Mouse (Mus musculus): Measurements from ENCODE around the gene Ctnnd1. TPM values are rescaled to one million over a fixed set of nuclear protein-coding genes. Genes with fewer than 3 reads are reported as not detected.

Ctnnd1 gene
- polyA plus RNA-seq, 1 experiment from 2014 or later, result 35.7 TPM

GRCm38 (mm10) chr2:84638428-84639220 lies 11.9 kb downstream of the Ctnnd1 start:
- Histone ChIP-seq H3K9ac (replicated peaks) (no peak overlapping the region), H3K4me2 (replicated peaks) (no peak overlapping the region), H3K4me1 (peaks cover 52% of the 10 kb centered on the region), H3K36me3 (no peaks in the 10 kb centered on the region), H3K9me3 (no peaks in the 10 kb centered on the region), H3K4me3 (no peak overlapping the region), H3K27me3 (no peaks in the 10 kb centered on the region), H3K27ac (replicated peaks) (0 out of 2 replicates have a peak overlapping the region, but pooled peaks have one; percentile 1)
- 71% methylated on average over 5 of the region's 5 CpGs for whole genome bisulfite sequencing
- no peak for ATAC-seq (replicated peaks)

- Histone ChIP-seq H3K9me3 (no peaks in the 10 kb centered on the region), H3K9ac (replicated peaks) (no peak overlapping the region), H3K36me3 (no peaks in the 10 kb centered on the region), H3K4me3 (no peak overlapping the region), H3K4me1 (peaks cover 50% of the 10 kb centered on the region), H3K27me3 (no peaks in the 10 kb centered on the region), H3K27ac (replicated peaks) (peak overlapping the region; percentile 24; the same call in 1 of the 2 replicates), H3K4me2 (replicated peaks) (no peak overlapping the region)
- WGBS, result 38% methylated on average over 7 of the region's 7 CpGs
- no peak for ATAC-seq (replicated peaks)
These were observed 13.0 kb downstream of the Ctnnd1 start for GRCm38 (mm10) chr2:84637452-84638165.

- Histone ChIP-seq H3K9me3 (no peaks in the 10 kb centered on the region), H3K27me3 (no peaks in the 10 kb centered on the region), H3K4me3 (no peak overlapping the region), H3K9ac (replicated peaks) (no peak overlapping the region), H3K36me3 (no peaks in the 10 kb centered on the region), H3K4me2 (replicated peaks) (0 out of 2 replicates have a peak overlapping the region, but pooled peaks have one; percentile 18), H3K27ac (replicated peaks) (peak overlapping the region; percentile 85), H3K4me1 (peaks cover 50% of the 10 kb centered on the region)
- ATAC-seq (replicated peaks), result no peak
- WGBS, result 39% methylated on average over 8 of the region's 8 CpGs
These were observed 14.3 kb downstream of the Ctnnd1 start for GRCm38 (mm10) chr2:84636231-84636741.

- Histone ChIP-seq H3K27ac (replicated peaks) (peak overlapping the region; percentile 85), H3K36me3 (no peaks in the 10 kb centered on the region), H3K9me3 (no peaks in the 10 kb centered on the region), H3K4me1 (peaks cover 50% of the 10 kb centered on the region), H3K4me3 (no peak overlapping the region), H3K27me3 (no peaks in the 10 kb centered on the region), H3K4me2 (replicated peaks) (peak overlapping the region; percentile 18; the same call in 1 of the 2 replicates), H3K9ac (replicated peaks) (no peak overlapping the region; the same call in 1 of the 2 replicates)
- 0% methylated on average over 2 of the region's 2 CpGs for WGBS
- ATAC-seq (replicated peaks), result peak; percentile 95
These were observed 15.0 kb downstream of the Ctnnd1 start for GRCm38 (mm10) chr2:84635611-84636010.

DNA sequence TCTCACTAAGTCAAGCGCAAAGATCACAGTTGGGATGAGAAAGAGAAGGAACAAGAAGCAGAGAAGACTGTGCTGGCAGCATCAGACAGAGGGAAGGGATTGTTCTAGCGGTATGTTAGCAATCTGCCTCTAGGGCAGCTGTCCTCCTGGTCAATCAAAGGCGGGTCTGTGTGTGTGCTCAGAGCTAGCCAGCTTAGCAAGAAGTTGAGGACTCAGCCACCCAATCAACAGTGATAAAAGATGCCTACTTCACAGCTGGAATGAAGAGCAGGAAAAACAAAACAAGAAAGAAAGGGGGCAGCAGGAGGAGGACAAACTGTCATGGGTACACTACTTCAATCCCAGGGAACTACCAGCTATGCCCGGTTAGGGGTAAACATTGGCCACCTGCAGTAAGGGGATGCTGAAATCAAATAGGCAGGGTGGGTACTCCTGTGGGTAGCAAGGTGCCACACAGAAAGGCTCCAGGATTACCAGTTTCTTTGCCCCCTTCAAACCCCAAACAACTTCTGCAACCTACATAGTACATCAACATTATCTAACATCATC lies 15.6 kb downstream of the Ctnnd1 start:
- 29% methylated on average over 4 of the region's 4 CpGs for WGBS
- no peak overlapping the region for H3K4me3 ChIP-seq
- H3K27me3 ChIP-seq, result no peaks in the 10 kb centered on the region
- H3K9ac ChIP-seq (replicated peaks), result no peak overlapping the region; the same call in 1 of the 2 replicates
- H3K4me1 ChIP-seq, result peaks cover 50% of the 10 kb centered on the region
- H3K36me3 ChIP-seq, result no peaks in the 10 kb centered on the region
- H3K4me2 ChIP-seq (replicated peaks), result no peak overlapping the region
- ATAC-seq (replicated peaks), result peak; percentile 33
- peak overlapping the region; percentile 85 for H3K27ac ChIP-seq (replicated peaks)
- H3K9me3 ChIP-seq, result no peaks in the 10 kb centered on the region

- H3K9me3 ChIP-seq, result no peaks in the 10 kb centered on the region
- H3K27me3 ChIP-seq, result no peaks in the 10 kb centered on the region
- H3K27ac ChIP-seq (replicated peaks), result no peak overlapping the region
- H3K4me3 ChIP-seq, result no peak overlapping the region
- no peak overlapping the region for H3K9ac ChIP-seq (replicated peaks)
- 80% methylated on average over 4 of the region's 4 CpGs for WGBS
- H3K4me2 ChIP-seq (replicated peaks), result no peak overlapping the region
- no peaks in the 10 kb centered on the region for H3K36me3 ChIP-seq
- ATAC-seq (replicated peaks), result no peak
- H3K4me1 ChIP-seq, result peaks cover 50% of the 10 kb centered on the region
These were observed 16.6 kb downstream of the Ctnnd1 start for GRCm38 (mm10) chr2:84634006-84634405.

- ATAC-seq (replicated peaks), result no peak
- H3K4me1 ChIP-seq, result peaks cover 40% of the 10 kb centered on the region
- no peak overlapping the region for H3K4me3 ChIP-seq
- no peaks in the 10 kb centered on the region for H3K9me3 ChIP-seq
- H3K27ac ChIP-seq (replicated peaks), result no peak overlapping the region
- no peak overlapping the region for H3K4me2 ChIP-seq (replicated peaks)
- WGBS, result 20% methylated on average over 3 of the region's 3 CpGs
- no peaks in the 10 kb centered on the region for H3K36me3 ChIP-seq
- no peaks in the 10 kb centered on the region for H3K27me3 ChIP-seq
- no peak overlapping the region for H3K9ac ChIP-seq (replicated peaks)
These were observed 17.6 kb downstream of the Ctnnd1 start for GRCm38 (mm10) chr2:84632999-84633398.

DNA sequence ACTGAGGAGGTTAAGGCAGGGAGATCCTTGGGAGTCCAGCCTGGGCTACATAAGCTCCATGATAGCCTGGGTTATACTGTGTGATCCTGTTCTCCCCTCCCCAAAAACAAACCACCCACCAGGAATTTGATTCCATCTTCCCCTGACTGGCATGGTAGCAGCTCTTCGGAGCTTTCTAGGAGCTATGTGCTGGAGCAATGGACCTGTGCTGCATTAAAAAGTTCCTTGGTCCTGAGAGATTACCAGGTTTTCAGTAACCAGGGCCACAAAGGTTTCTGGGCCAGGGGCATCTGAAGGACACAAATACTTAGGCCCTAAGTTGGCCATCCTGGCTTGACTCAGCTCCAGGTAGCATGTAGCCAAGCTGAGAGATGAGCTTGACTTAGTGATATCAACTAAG lies 18.6 kb downstream of the Ctnnd1 start:
- Histone ChIP-seq H3K27ac (replicated peaks) (no peak overlapping the region), H3K9me3 (no peaks in the 10 kb centered on the region), H3K9ac (replicated peaks) (no peak overlapping the region), H3K4me3 (no peak overlapping the region), H3K36me3 (peaks cover 3% of the 10 kb centered on the region; the same call in 1 of the 2 replicates), H3K4me1 (peaks cover 31% of the 10 kb centered on the region), H3K27me3 (no peaks in the 10 kb centered on the region), H3K4me2 (replicated peaks) (no peak overlapping the region)
- ATAC-seq (replicated peaks), result no peak
- 96% methylated on average over 1 of the region's 1 CpGs for WGBS

DNA sequence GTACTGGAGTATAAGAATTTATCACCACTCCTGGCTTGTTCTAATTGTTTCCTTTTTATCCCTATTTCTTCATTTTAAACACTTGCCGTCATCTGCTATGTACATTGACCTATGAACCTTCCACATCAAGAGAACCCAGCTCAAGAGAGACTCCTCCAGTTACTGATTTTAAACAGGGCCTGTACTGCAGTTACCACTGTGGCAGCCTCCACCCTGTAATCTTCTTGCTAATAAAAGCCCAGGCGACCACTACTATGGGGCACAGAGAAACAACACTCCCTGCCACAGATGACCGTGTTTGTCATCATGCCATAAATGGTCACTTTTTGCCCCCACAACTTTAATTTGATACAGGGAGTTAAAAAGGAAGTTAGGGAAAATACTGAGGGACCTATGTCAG lies 23.5 kb downstream of the Ctnnd1 start:
- H3K9me3 ChIP-seq, result no peaks in the 10 kb centered on the region
- WGBS, result 65% methylated on average over 3 of the region's 3 CpGs

DNA sequence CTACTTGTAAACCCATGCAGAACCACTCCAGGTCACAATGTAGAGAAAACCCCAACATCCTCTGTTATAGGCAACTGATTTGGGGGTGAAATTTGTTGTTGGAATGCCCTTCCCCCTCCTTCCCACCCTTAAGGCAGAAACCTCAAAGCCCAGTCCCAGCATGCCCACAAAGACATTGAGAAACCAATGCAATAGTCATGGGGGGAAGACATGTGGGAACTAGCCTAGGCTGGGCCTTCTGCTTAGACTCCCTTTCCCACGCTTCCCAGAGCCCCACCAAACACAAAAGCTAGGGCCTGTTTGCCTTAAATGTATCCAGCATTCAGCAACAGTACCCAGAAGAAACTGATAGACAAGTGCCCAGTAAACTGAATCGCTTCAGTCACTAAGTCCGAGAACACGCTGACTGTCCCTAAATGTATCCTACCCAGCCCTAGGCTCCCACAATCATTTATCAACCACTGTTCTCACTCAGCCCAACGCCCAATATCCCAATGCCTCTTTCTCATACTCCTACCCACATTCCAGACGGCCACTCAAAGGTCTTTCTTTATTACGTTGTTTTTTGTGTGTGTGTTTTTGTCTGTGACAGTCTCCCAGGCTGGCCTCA lies 24.1 kb downstream of the Ctnnd1 start:
- ATAC-seq (replicated peaks), result no peak
- H3K27ac ChIP-seq (replicated peaks), result no peak overlapping the region
- no peaks in the 10 kb centered on the region for H3K9me3 ChIP-seq
- H3K4me1 ChIP-seq, result no peaks in the 10 kb centered on the region
- WGBS, result 75% methylated on average over 7 of the region's 7 CpGs
- no peaks in the 10 kb centered on the region for H3K27me3 ChIP-seq
- H3K9ac ChIP-seq (replicated peaks), result no peak overlapping the region
- H3K4me3 ChIP-seq, result no peak overlapping the region
- H3K36me3 ChIP-seq, result peaks cover 6% of the 10 kb centered on the region; the same call in 1 of the 2 replicates
- H3K4me2 ChIP-seq (replicated peaks), result no peak overlapping the region

More for the DNA sequence above, 23.5 kb downstream of the Ctnnd1 start:
- peaks cover 6% of the 10 kb centered on the region; the same call in 1 of the 2 replicates for H3K36me3 ChIP-seq
- H3K4me3 ChIP-seq, result no peak overlapping the region
- no peak overlapping the region for H3K27ac ChIP-seq (replicated peaks)
- no peak overlapping the region for H3K9ac ChIP-seq (replicated peaks)
- ATAC-seq (replicated peaks), result no peak
- H3K27me3 ChIP-seq, result no peaks in the 10 kb centered on the region
- H3K4me1 ChIP-seq, result no peaks in the 10 kb centered on the region
- H3K4me2 ChIP-seq (replicated peaks), result no peak overlapping the region

- Histone ChIP-seq H3K27ac (replicated peaks) (no peak overlapping the region), H3K9ac (replicated peaks) (no peak overlapping the region), H3K9me3 (no peaks in the 10 kb centered on the region), H3K4me2 (replicated peaks) (no peak overlapping the region), H3K27me3 (no peaks in the 10 kb centered on the region), H3K4me3 (no peak overlapping the region), H3K4me1 (no peaks in the 10 kb centered on the region), H3K36me3 (peaks cover 23% of the 10 kb centered on the region)
- ATAC-seq (replicated peaks), result no peak
- WGBS, result 96% methylated on average over 17 of the region's 17 CpGs
These were observed 26.4 kb downstream of the Ctnnd1 start for GRCm38 (mm10) chr2:84624201-84624600.
